Mouse (Mus musculus) stomach, postnatal 0 days (tissue): ENCODE results near the gene P2ry6.

ENCODE experiments used
- CTCF ChIP-seq: IDR thresholded peaks from 2 replicates; pipeline ENCODE4 v1.5.1; 2016; ENCODE audit warnings: antibody characterized with exemption, low read depth, mild to moderate bottlenecking, moderate library complexity
- EP300 ChIP-seq: optimal IDR thresholded peaks from 2 replicates; pipeline ENCODE3; 2016; ENCODE audit warnings: antibody characterized with exemption

DNA sequence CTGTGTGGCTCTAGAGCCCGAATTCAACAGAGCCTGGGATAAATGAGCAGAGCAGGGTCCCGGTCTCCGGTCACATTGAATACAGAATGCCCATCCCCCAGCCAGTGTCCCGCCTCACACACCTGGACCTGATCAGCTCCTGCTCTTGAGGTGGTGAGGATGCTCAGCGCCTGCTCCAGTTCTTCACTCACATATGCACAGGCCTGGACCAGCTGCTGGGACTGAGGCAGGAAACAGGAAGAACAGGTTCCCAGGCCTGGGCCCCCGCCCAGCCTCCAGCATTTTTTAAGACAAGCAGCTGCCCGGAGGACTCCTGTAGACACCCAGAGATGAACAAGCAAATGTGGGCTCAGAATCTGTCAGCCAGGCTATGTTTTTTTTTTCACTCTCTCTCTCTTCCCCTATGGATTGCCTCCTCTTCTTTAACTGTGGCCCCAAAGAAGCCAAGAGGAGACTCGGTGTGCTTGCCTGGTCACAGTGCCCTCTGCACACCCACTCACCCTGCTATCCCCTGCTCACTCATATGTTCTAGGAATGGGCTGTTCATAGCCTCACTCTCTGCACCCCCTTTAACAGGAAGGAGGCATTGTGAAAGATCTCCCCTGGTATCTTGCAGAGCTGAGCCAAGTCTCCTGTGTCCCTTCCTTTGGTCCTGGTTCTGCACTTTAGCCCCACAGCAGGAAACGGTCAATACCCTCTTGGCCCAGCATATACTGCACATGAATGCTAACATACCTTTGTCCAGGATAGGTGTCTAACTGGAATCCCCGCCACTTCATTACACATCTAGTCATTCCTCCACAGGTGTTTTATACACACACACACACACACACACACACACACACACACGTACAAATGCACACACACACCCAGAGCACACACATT is 29.2 kb upstream of the P2ry6 start:
- TF ChIP-seq CTCF (no peak), EP300 (no peak)
